Mouse (Mus musculus) lung, embryonic 14.5 days (tissue): ENCODE measurements around the gene Acp6. TPM values are rescaled to one million over a fixed set of nuclear protein-coding genes. Genes with fewer than 3 reads are reported as not detected.

ENCODE experiments used
- ATAC-seq: fragments of 200-750 bp; cut with Nextera tagmentation; 2 replicates; pipeline ENCODE4 v1.8.0; 2017; ENCODE audit warnings: mild to moderate bottlenecking, moderate TSS enrichment, moderate library complexity; ENCODE audit not compliant: insufficient read depth
- DNase-seq: peaks from one replicate; pipeline ENCODE4 v3.0.0-alpha.2; 2015
- H3K27ac ChIP-seq: fragments of 300-500 bp; sonication (generic); 2 replicates; pipeline ENCODE4 v1.5.1; 2014; ENCODE audit warnings: low read depth, mild to moderate bottlenecking, moderate library complexity
- H3K27me3 ChIP-seq: fragments of 300-500 bp; sonication (generic); 2 replicates; pipeline ENCODE4 v1.6.1; 2014; ENCODE audit warnings: low read length, control low read depth; ENCODE audit not compliant: insufficient read depth
- H3K36me3 ChIP-seq: fragments of 300-500 bp; sonication (generic); 2 replicates; pipeline ENCODE4 v1.6.1; 2014; ENCODE audit warnings: control low read depth; ENCODE audit not compliant: insufficient read depth
- H3K4me1 ChIP-seq: fragments of 300-500 bp; sonication (generic); 2 replicates; pipeline ENCODE4 v1.6.1; 2014; ENCODE audit warnings: antibody characterized with exemption, control low read depth; ENCODE audit not compliant: insufficient read depth
- H3K4me2 ChIP-seq: fragments of 300-500 bp; sonication (generic); 2 replicates; pipeline ENCODE4 v1.6.1; 2014; ENCODE audit warnings: mild to moderate bottlenecking
- H3K4me3 ChIP-seq: fragments of 300-500 bp; sonication (generic); 2 replicates; pipeline ENCODE4 v1.5.1; 2014; ENCODE audit warnings: low read depth, low read length
- H3K9ac ChIP-seq: fragments of 300-500 bp; sonication (generic); 2 replicates; pipeline ENCODE4 v1.6.1; 2014
- H3K9me3 ChIP-seq: fragments of 300-500 bp; sonication (generic); 2 replicates; pipeline ENCODE4 v1.6.1; 2016; ENCODE audit warnings: low read depth, low read length, control low read depth
- CTCF ChIP-seq: IDR thresholded peaks from 2 replicates; pipeline ENCODE4 v1.5.1; 2016; ENCODE audit warnings: antibody characterized with exemption, low read depth
- WGBS: fragments of 180-500 bp; shearing (Covaris S2); extraction: QIAGEN DNeasy Blood & Tissue Kit; methylation state at CpG from one replicate; pipeline ENCODE4 v1.1.7; 2014; 5-methylcytosine and 5-hydroxymethylcytosine counted together
- polyA plus RNA-seq: library from polyadenylated mRNA; unstranded; fragments of >200 nt; fragmentation: Nextera tagmentation; extraction: Ambion mirVana; gene quantifications from 2 replicates; pipeline ENCODE4 v1.2.1, GENCODE M21; 2014

The Acp6 gene
- polyA plus RNA-seq, 1 experiment from 2014 or later: 37.6 TPM

- Histone ChIP-seq H3K9ac (no peak overlapping the region), H3K4me2 (no peak overlapping the region), H3K27ac (no peak overlapping the region), H3K4me3 (no peak overlapping the region), H3K9me3 (no peaks in the 10 kb centered on the region), H3K4me1 (no peaks in the 10 kb centered on the region), H3K27me3 (no peaks in the 10 kb centered on the region), H3K36me3 (no peaks in the 10 kb centered on the region)
- ATAC-seq (no peak), DNase-seq (no peak)
- no peak for TF ChIP-seq CTCF
- WGBS: 86% methylated on average over 6 of the region's 6 CpGs
Measured at GRCm38 (mm10) chr3:97156431-97156830, 2.1 kb upstream of the Acp6 start.

GRCm38 (mm10) chr3:97157308-97157707 is 1.3 kb upstream of the Acp6 start:
- no peak overlapping the region for H3K9ac ChIP-seq
- DNase-seq (no peak), ATAC-seq (no peak)
- H3K4me3 ChIP-seq: peak overlapping the region; percentile 78; the same call in 1 of the 2 replicates
- H3K27me3 ChIP-seq: no peaks in the 10 kb centered on the region
- TF ChIP-seq CTCF: no peak
- WGBS: 65% methylated on average over 1 of the region's 1 CpGs
- no peaks in the 10 kb centered on the region for H3K9me3 ChIP-seq
- H3K36me3 ChIP-seq: no peaks in the 10 kb centered on the region
- no peaks in the 10 kb centered on the region for H3K4me1 ChIP-seq
- H3K4me2 ChIP-seq: peak overlapping the region; percentile 88
- no peak overlapping the region for H3K27ac ChIP-seq

DNA sequence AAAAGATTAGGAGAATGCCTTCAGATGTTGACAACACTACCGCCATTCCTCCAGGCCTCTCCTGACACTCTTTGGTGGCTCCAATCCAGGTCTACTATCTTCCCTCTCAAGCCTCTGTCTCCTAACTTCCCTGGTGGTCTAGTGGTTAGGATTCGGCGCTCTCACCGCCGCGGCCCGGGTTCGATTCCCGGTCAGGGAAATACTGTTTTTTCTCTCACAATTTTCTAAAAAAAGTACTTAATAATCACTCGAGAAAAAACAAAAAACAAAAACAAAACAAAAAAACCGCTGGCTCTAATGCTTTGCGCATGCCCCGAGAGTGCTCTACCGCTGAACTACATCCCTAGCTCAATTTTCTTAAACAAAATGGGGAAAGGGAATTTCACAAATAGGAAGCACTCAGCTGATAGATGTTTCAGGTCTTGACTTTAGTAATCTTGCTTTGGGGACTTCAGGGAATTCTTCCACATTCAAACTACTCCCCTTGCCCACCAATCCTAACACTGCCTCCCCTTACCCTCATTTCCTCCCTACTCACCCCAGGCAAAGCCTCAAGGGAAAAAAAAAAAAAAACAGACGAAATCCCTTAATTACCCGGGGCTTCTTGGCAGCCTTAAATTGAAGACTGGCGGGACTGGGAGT is 498 bp upstream of the Acp6 start:
- Histone ChIP-seq H3K4me2 (peak overlapping the region; percentile 88), H3K9me3 (no peaks in the 10 kb centered on the region), H3K4me1 (no peaks in the 10 kb centered on the region), H3K27me3 (no peaks in the 10 kb centered on the region), H3K4me3 (peak overlapping the region; percentile 78), H3K9ac (peak overlapping the region; percentile 66), H3K36me3 (no peaks in the 10 kb centered on the region), H3K27ac (peak overlapping the region; percentile 74; the same call in 1 of the 2 replicates)
- TF ChIP-seq CTCF: no peak
- DNase-seq (peak; percentile 94), ATAC-seq (peak; percentile 74)
- WGBS: under 1% methylated on average over 17 of the region's 17 CpGs

GRCm38 (mm10) chr3:97159509-97159850 is 903 bp downstream of the Acp6 start:
- TF ChIP-seq CTCF: no peak
- DNase-seq: no peak
- WGBS: 12% methylated on average over 6 of the region's 6 CpGs

GRCm38 (mm10) chr3:97159986-97160385 is 1.4 kb downstream of the Acp6 start:
- Histone ChIP-seq H3K27ac (no peak overlapping the region), H3K9ac (no peak overlapping the region), H3K4me3 (peak overlapping the region; percentile 78), H3K36me3 (no peaks in the 10 kb centered on the region), H3K9me3 (no peaks in the 10 kb centered on the region), H3K27me3 (no peaks in the 10 kb centered on the region), H3K4me2 (peak overlapping the region; percentile 88), H3K4me1 (no peaks in the 10 kb centered on the region)
- no peak for ATAC-seq
- 63% methylated on average over 2 of the region's 2 CpGs for WGBS
- DNase-seq: no peak
- TF ChIP-seq CTCF: no peak

More at GRCm38 (mm10) chr3:97159509-97159850, 903 bp downstream of the Acp6 start:
- Histone ChIP-seq H3K9ac (peak overlapping the region; percentile 66), H3K4me2 (peak overlapping the region; percentile 88), H3K27ac (peak overlapping the region; percentile 74; the same call in 1 of the 2 replicates), H3K4me1 (no peaks in the 10 kb centered on the region), H3K9me3 (no peaks in the 10 kb centered on the region), H3K27me3 (no peaks in the 10 kb centered on the region), H3K4me3 (peak overlapping the region; percentile 78), H3K36me3 (no peaks in the 10 kb centered on the region)
- no peak for ATAC-seq

DNA sequence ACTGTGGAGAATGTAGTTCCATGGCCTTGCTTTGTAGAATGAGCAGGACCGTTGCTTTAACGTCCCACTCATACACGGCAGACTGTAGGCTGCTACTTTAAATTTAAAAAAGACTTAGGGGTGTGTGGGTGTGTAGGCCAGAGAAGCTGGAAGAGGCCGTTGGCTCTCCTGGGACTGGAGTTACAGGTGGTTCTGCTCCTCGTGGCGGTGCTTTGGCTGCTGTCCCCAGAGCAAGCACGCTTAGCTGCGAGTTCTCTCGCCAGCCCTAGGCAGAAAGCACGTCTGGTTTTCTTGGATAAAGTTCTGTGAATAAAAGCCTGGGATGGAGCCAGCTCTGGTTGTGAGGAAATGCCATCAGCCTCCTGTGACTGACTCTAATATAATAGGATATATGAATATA is 2.3 kb downstream of the Acp6 start:
- peak; percentile 41 for DNase-seq

GRCm38 (mm10) chr3:97161773-97162172 is 3.2 kb downstream of the Acp6 start:
- DNase-seq: no peak
- Histone ChIP-seq H3K27me3 (no peaks in the 10 kb centered on the region), H3K4me2 (no peak overlapping the region), H3K9me3 (no peaks in the 10 kb centered on the region), H3K36me3 (peaks cover 6% of the 10 kb centered on the region; the same call in 1 of the 2 replicates), H3K4me3 (no peak overlapping the region), H3K27ac (no peak overlapping the region; the same call in 1 of the 2 replicates), H3K9ac (no peak overlapping the region), H3K4me1 (no peaks in the 10 kb centered on the region)
- WGBS: 66% methylated on average over 4 of the region's 4 CpGs
- ATAC-seq: no peak
- no peak for TF ChIP-seq CTCF

More for the DNA sequence above, 2.3 kb downstream of the Acp6 start:
- Histone ChIP-seq H3K4me3 (no peak overlapping the region), H3K9me3 (no peaks in the 10 kb centered on the region), H3K36me3 (no peaks in the 10 kb centered on the region), H3K27me3 (no peaks in the 10 kb centered on the region), H3K4me2 (peak overlapping the region; percentile 20; the same call in 1 of the 2 replicates), H3K27ac (no peak overlapping the region), H3K4me1 (no peaks in the 10 kb centered on the region), H3K9ac (no peak overlapping the region)
- WGBS: 58% methylated on average over 10 of the region's 10 CpGs
- ATAC-seq: no peak
- TF ChIP-seq CTCF: no peak
